Mouse (Mus musculus) limb, embryonic 13.5 days (tissue): ENCODE results near the gene Gm20662. TPM values are rescaled to one million over a fixed set of nuclear protein-coding genes. Genes with fewer than 3 reads are reported as not detected.
A peak's percentile ranks its signal among the peaks of the same experiment; 100 is the strongest.

ENCODE experiments used
- ATAC-seq: fragments of 200-750 bp; cut with Nextera tagmentation; 2 replicates; pipeline ENCODE4 v1.8.0; 2017; ENCODE audit warnings: low read depth, moderate number of reproducible peaks, moderate TSS enrichment; ENCODE audit not compliant: low FRiP score
- H3K27ac ChIP-seq: fragments of 300-500 bp; sonication (generic); 2 replicates; pipeline ENCODE4 v1.5.1; 2015; ENCODE audit warnings: inconsistent platforms, mild to moderate bottlenecking, moderate library complexity
- H3K27me3 ChIP-seq: fragments of 300-500 bp; sonication (generic); 2 replicates; pipeline ENCODE4 v1.6.1; 2015; ENCODE audit warnings: mild to moderate bottlenecking, inconsistent platforms
- H3K36me3 ChIP-seq: fragments of 300-500 bp; sonication (generic); 2 replicates; pipeline ENCODE4 v1.6.1; 2015; ENCODE audit warnings: inconsistent platforms, mild to moderate bottlenecking, moderate library complexity
- H3K4me1 ChIP-seq: fragments of 300-500 bp; sonication (generic); 2 replicates; pipeline ENCODE4 v1.6.1; 2015; ENCODE audit warnings: inconsistent platforms
- H3K4me2 ChIP-seq: fragments of 300-500 bp; sonication (generic); replicated peaks from 2 replicates; pipeline ENCODE4 v1.6.1; 2015; ENCODE audit warnings: inconsistent platforms, mild to moderate bottlenecking, moderate library complexity
- H3K4me3 ChIP-seq: fragments of 300-500 bp; sonication (generic); 2 replicates; pipeline ENCODE4 v1.5.1; 2015; ENCODE audit warnings: moderate library complexity, mild to moderate bottlenecking, inconsistent platforms
- H3K9ac ChIP-seq: fragments of 300-500 bp; sonication (generic); 2 replicates; pipeline ENCODE4 v1.6.1; 2015; ENCODE audit warnings: mild to moderate bottlenecking, inconsistent platforms
- H3K9me3 ChIP-seq: fragments of 300-500 bp; sonication (generic); 2 replicates; pipeline ENCODE4 v1.6.1; 2016; ENCODE audit warnings: inconsistent platforms
- whole genome bisulfite sequencing: fragments of 180-500 bp; shearing (Covaris S2); methylation state at CpG from one replicate; pipeline ENCODE4 v1.1.7; 2015; 5-methylcytosine and 5-hydroxymethylcytosine counted together
- microRNA-seq: library from miRNA; unstranded; fragments of <30 nt; microRNA quantifications from one replicate; pipeline ENCODE4, GENCODE M21; 2016
- polyA plus RNA-seq: library from polyadenylated mRNA; unstranded; fragments of >200 nt; fragmentation: Nextera tagmentation; extraction: Ambion mirVana; gene quantifications from 2 replicates; pipeline ENCODE4 v1.2.1, GENCODE M21; 2015

Gene Gm20662
- polyA plus RNA-seq, 1 experiment from 2014 or later = 1.2 TPM

GRCm38 (mm10) chr9:108083561-108083960 lies 87.4 kb downstream of the Gm20662 start:
- no peaks in the 10 kb centered on the region for H3K9me3 ChIP-seq
- H3K4me3 ChIP-seq = no peak overlapping the region
- ATAC-seq = no peak
- no peak overlapping the region for H3K27ac ChIP-seq
- 84% methylated on average over 6 of the region's 6 CpGs for WGBS
- no peak overlapping the region for H3K4me2 ChIP-seq
- peaks cover 51% of the 10 kb centered on the region for H3K27me3 ChIP-seq
- H3K9ac ChIP-seq = no peak overlapping the region
- H3K36me3 ChIP-seq = peaks cover 49% of the 10 kb centered on the region
- peaks cover 13% of the 10 kb centered on the region for H3K4me1 ChIP-seq

- Histone ChIP-seq H3K36me3 (peaks cover 66% of the 10 kb centered on the region), H3K27ac (no peak overlapping the region), H3K9me3 (no peaks in the 10 kb centered on the region), H3K4me2 (no peak overlapping the region), H3K27me3 (peaks cover 45% of the 10 kb centered on the region), H3K4me1 (peaks cover 8% of the 10 kb centered on the region; the same call in 1 of the 2 replicates), H3K4me3 (no peak overlapping the region), H3K9ac (no peak overlapping the region)
- 96% methylated on average over 4 of the region's 4 CpGs for WGBS
- ATAC-seq = no peak
Observed at GRCm38 (mm10) chr9:108085261-108085660, 89.1 kb downstream of the Gm20662 start.

GRCm38 (mm10) chr9:108090611-108091120 lies 94.5 kb downstream of the Gm20662 start:
- Histone ChIP-seq H3K27me3 (no peaks in the 10 kb centered on the region), H3K9me3 (no peaks in the 10 kb centered on the region), H3K36me3 (peaks cover 72% of the 10 kb centered on the region), H3K4me1 (peaks cover 18% of the 10 kb centered on the region), H3K4me2 (no peak overlapping the region), H3K4me3 (no peak overlapping the region), H3K9ac (peak overlapping the region; percentile 19; the same call in 1 of the 2 replicates), H3K27ac (no peak overlapping the region)
- ATAC-seq = no peak
- 92% methylated on average over 7 of the region's 7 CpGs for WGBS

- Histone ChIP-seq H3K9ac (peak overlapping the region; percentile 83), H3K27me3 (no peaks in the 10 kb centered on the region), H3K4me2 (peak overlapping the region; percentile 99), H3K36me3 (peaks cover 43% of the 10 kb centered on the region), H3K27ac (peak overlapping the region; percentile 81; the same call in 1 of the 2 replicates), H3K4me1 (peaks cover 29% of the 10 kb centered on the region), H3K9me3 (no peaks in the 10 kb centered on the region), H3K4me3 (peak overlapping the region; percentile 69)
- no peak for ATAC-seq
- WGBS = 72% methylated on average over 10 of the region's 10 CpGs
Observed at GRCm38 (mm10) chr9:108093586-108093985, 97.4 kb downstream of the Gm20662 start.

- under 1% methylated on average over 52 of the region's 52 CpGs for WGBS
- H3K4me3 ChIP-seq = peak within 1 kb of the TSS; percentile 69
- H3K9me3 ChIP-seq = no peaks in the 10 kb centered on the region
- H3K4me2 ChIP-seq = peak within 1 kb of the TSS; percentile 99
- no peaks in the 10 kb centered on the region for H3K27me3 ChIP-seq
- peak; percentile 90 for ATAC-seq
- H3K4me1 ChIP-seq = peaks cover 29% of the 10 kb centered on the region
- peaks cover 35% of the 10 kb centered on the region for H3K36me3 ChIP-seq
- peak within 1 kb of the TSS; percentile 81 for H3K27ac ChIP-seq
- H3K9ac ChIP-seq = peak within 1 kb of the TSS; percentile 83
Observed at GRCm38 (mm10) chr9:108094184-108094941, 98.2 kb downstream of the Gm20662 start, which contains the start of gene Apeh. Gene Apeh (minus strand): TSS chr9:108094606.

Small RNA genes within 50 kb of the gene (microRNA-seq; reads per million reads assigned to microRNA genes)
- gene Mir7088 = not detected

Other genes with a start within 250 kb of the Gm20662 start
- 257 and 270 TPM in 2 replicates for gene Rbm5, start 225.4 kb upstream of the Gm20662 start, polyA plus RNA-seq
- gene Rbm6, start 123.1 kb upstream of the Gm20662 start, polyA plus RNA-seq = 94.7 and 97.7 TPM in 2 replicates
- gene Mon1a, start 108.2 kb upstream of the Gm20662 start, polyA plus RNA-seq = 11.0 and 13.4 TPM in 2 replicates
- 3.2 and 3.3 TPM in 2 replicates for gene Mst1r, start 89.5 kb upstream of the Gm20662 start, polyA plus RNA-seq
- not detected in 2 replicates for gene Actl11, start 67.9 kb upstream of the Gm20662 start, polyA plus RNA-seq
- 9.8 and 10.0 TPM in 2 replicates for gene Camkv, start 60.7 kb upstream of the Gm20662 start, polyA plus RNA-seq
- gene Traip, start 46.2 kb upstream of the Gm20662 start, polyA plus RNA-seq = 26.1 TPM in 2 replicates
- 34.6 and 35.4 TPM in 2 replicates for gene Uba7, start 20.8 kb upstream of the Gm20662 start, polyA plus RNA-seq
- gene Gm20661, start 13.3 kb upstream of the Gm20662 start, polyA plus RNA-seq = 11.3 and 13.2 TPM in 2 replicates
- 121 and 131 TPM in 2 replicates for gene Inka1, start 10.5 kb upstream of the Gm20662 start, polyA plus RNA-seq
- gene Cdhr4, start 3.9 kb upstream of the Gm20662 start, polyA plus RNA-seq = 18.2 and 18.6 TPM in 2 replicates
- 70.1 and 72.8 TPM in 2 replicates for gene Ip6k1, start 6.2 kb downstream of the Gm20662 start, polyA plus RNA-seq
- 34.1 and 36.2 TPM in 2 replicates for gene Gmppb, start 52.9 kb downstream of the Gm20662 start, polyA plus RNA-seq
- gene Amigo3, start 56.8 kb downstream of the Gm20662 start, polyA plus RNA-seq = 3.1 and 4.4 TPM in 2 replicates
- 0.20 and 0.51 TPM in 2 replicates for gene Mst1, start 84.1 kb downstream of the Gm20662 start, polyA plus RNA-seq
- gene Rnf123, start 87.0 kb downstream of the Gm20662 start, polyA plus RNA-seq = 31.2 and 35.2 TPM in 2 replicates
- gene Apeh, start 98.3 kb downstream of the Gm20662 start, polyA plus RNA-seq = 42.5 and 47.3 TPM in 2 replicates
- 0.88 and 0.89 TPM in 2 replicates for gene Bsn, start 194.0 kb downstream of the Gm20662 start, polyA plus RNA-seq